Mouse (Mus musculus) midbrain, postnatal 0 days (tissue): Measurements from ENCODE around the gene Tent5b. TPM values are rescaled to one million over a fixed set of nuclear protein-coding genes. Genes with fewer than 3 reads are reported as not detected.

Source experiments
- ATAC-seq: fragments of 200-750 bp; cut with Nextera tagmentation; 2 replicates; pipeline ENCODE4 v1.8.0; 2017; ENCODE audit warnings: moderate number of reproducible peaks, mild to moderate bottlenecking, moderate TSS enrichment, moderate library complexity; ENCODE audit not compliant: low FRiP score
- DNase-seq: peaks from one replicate; pipeline ENCODE4 v3.0.0-alpha.2; 2015; ENCODE audit warnings: low spot score
- H3K27ac ChIP-seq: fragments of 300-500 bp; sonication (generic); 2 replicates; pipeline ENCODE4 v1.5.1; 2014; ENCODE audit warnings: low read depth, mild to moderate bottlenecking, low read length, mixed read lengths
- H3K27me3 ChIP-seq: fragments of 300-500 bp; sonication (generic); 2 replicates; pipeline ENCODE4 v1.6.1; 2014; ENCODE audit warnings: low read length, control low read depth, mixed read lengths; ENCODE audit not compliant: insufficient read depth
- H3K36me3 ChIP-seq: fragments of 300-500 bp; sonication (generic); 2 replicates; pipeline ENCODE4 v1.6.1; 2014; ENCODE audit warnings: low read length, control low read depth, mixed read lengths; ENCODE audit not compliant: insufficient read depth
- H3K4me1 ChIP-seq: fragments of 300-500 bp; sonication (generic); 2 replicates; pipeline ENCODE4 v1.6.1; 2014; ENCODE audit warnings: mild to moderate bottlenecking, control low read depth, antibody characterized with exemption, low read length, mixed read lengths; ENCODE audit not compliant: insufficient read depth
- H3K4me2 ChIP-seq: fragments of 300-500 bp; sonication (generic); 2 replicates; pipeline ENCODE4 v1.6.1; 2014; ENCODE audit warnings: low read depth, mild to moderate bottlenecking, low read length, mixed read lengths; ENCODE audit not compliant: poor library complexity, severe bottlenecking
- H3K4me3 ChIP-seq: fragments of 300-500 bp; sonication (generic); 2 replicates; pipeline ENCODE4 v1.5.1; 2014; ENCODE audit warnings: low read depth, mild to moderate bottlenecking, low read length, moderate library complexity
- H3K9ac ChIP-seq: fragments of 300-500 bp; sonication (generic); replicated peaks from 2 replicates; pipeline ENCODE4 v1.6.1; 2014; ENCODE audit warnings: mild to moderate bottlenecking, low read length, moderate library complexity, mixed read lengths; ENCODE audit not compliant: poor library complexity, severe bottlenecking
- H3K9me3 ChIP-seq: fragments of 300-500 bp; sonication (generic); 2 replicates; pipeline ENCODE4 v1.6.1; 2016; ENCODE audit warnings: low read length, control low read depth
- CTCF ChIP-seq: IDR thresholded peaks from 2 replicates; pipeline ENCODE4 v1.5.1; 2016; ENCODE audit warnings: antibody characterized with exemption, mild to moderate bottlenecking
- WGBS: fragments of 180-500 bp; shearing (Covaris S2); extraction: QIAGEN DNeasy Blood & Tissue Kit; methylation state at CpG from one replicate; pipeline ENCODE4 v1.1.7; 2014; 5-methylcytosine and 5-hydroxymethylcytosine counted together
- polyA plus RNA-seq: library from polyadenylated mRNA; unstranded; fragments of >200 nt; fragmentation: Nextera tagmentation; extraction: Ambion mirVana; gene quantifications from 2 replicates; pipeline ENCODE4 v1.2.1, GENCODE M21; 2015
- total RNA-seq: library from RNA; depleted of rRNA; stranded (reverse); fragments of >200 nt; gene quantifications from 2 replicates; pipeline ENCODE4 v1.2.3, GENCODE M21; 2014

Tent5b gene
- total and polyA plus RNA-seq, 2 experiments from 2014 or later, result 0.27 to 0.77 TPM

- Histone ChIP-seq H3K36me3 (no peaks in the 10 kb centered on the region), H3K4me2 (no peak overlapping the region), H3K9me3 (no peaks in the 10 kb centered on the region), H3K27me3 (peaks cover 13% of the 10 kb centered on the region), H3K27ac (no peak overlapping the region), H3K4me3 (no peak overlapping the region), H3K4me1 (0 out of 2 replicates have a peak, but pooled peaks cover 4% of the 10 kb centered on the region), H3K9ac (no peak overlapping the region)
- DNase-seq (no peak), ATAC-seq (no peak)
- TF ChIP-seq CTCF, result peak; percentile 36
- WGBS, result 68% methylated on average over 2 of the region's 2 CpGs
Measured at GRCm38 (mm10) chr4:133473833-133474232, 6.1 kb upstream of the Tent5b start.

- ATAC-seq (no peak), DNase-seq (no peak)
- H3K27ac ChIP-seq, result no peak overlapping the region
- H3K9me3 ChIP-seq, result no peaks in the 10 kb centered on the region
- H3K4me2 ChIP-seq, result peak overlapping the region; percentile 50
- H3K4me1 ChIP-seq, result no peaks in the 10 kb centered on the region
- peak overlapping the region; percentile 38 for H3K4me3 ChIP-seq
- peaks cover 24% of the 10 kb centered on the region for H3K27me3 ChIP-seq
- H3K9ac ChIP-seq, result no peak overlapping the region
- no peak for TF ChIP-seq CTCF
- H3K36me3 ChIP-seq, result no peaks in the 10 kb centered on the region
- WGBS, result 3% methylated on average over 34 of the region's 34 CpGs
Measured at GRCm38 (mm10) chr4:133480185-133480537, 229 bp downstream of the Tent5b start.

- Histone ChIP-seq H3K4me3 (no peak overlapping the region), H3K9me3 (no peaks in the 10 kb centered on the region), H3K27me3 (peaks cover 24% of the 10 kb centered on the region), H3K4me1 (no peaks in the 10 kb centered on the region), H3K36me3 (no peaks in the 10 kb centered on the region), H3K9ac (no peak overlapping the region), H3K27ac (no peak overlapping the region), H3K4me2 (no peak overlapping the region)
- ATAC-seq (no peak), DNase-seq (no peak)
- TF ChIP-seq CTCF, result no peak
- WGBS, result 52% methylated on average over 6 of the region's 6 CpGs
Measured at GRCm38 (mm10) chr4:133480754-133481153, 822 bp downstream of the Tent5b start.

- Histone ChIP-seq H3K27ac (no peak overlapping the region), H3K9me3 (no peaks in the 10 kb centered on the region), H3K27me3 (peaks cover 24% of the 10 kb centered on the region), H3K9ac (no peak overlapping the region), H3K4me1 (no peaks in the 10 kb centered on the region), H3K4me2 (no peak overlapping the region), H3K4me3 (no peak overlapping the region), H3K36me3 (no peaks in the 10 kb centered on the region)
- DNase-seq, result no peak
- TF ChIP-seq CTCF, result no peak
- no peak for ATAC-seq
- 33% methylated on average over 4 of the region's 4 CpGs for WGBS
Measured at GRCm38 (mm10) chr4:133481488-133481887, 1.6 kb downstream of the Tent5b start.

GRCm38 (mm10) chr4:133482479-133482878 is 2.5 kb downstream of the Tent5b start:
- no peaks in the 10 kb centered on the region for H3K36me3 ChIP-seq
- DNase-seq (no peak), ATAC-seq (no peak)
- H3K27ac ChIP-seq, result no peak overlapping the region
- WGBS, result 77% methylated on average over 3 of the region's 3 CpGs
- TF ChIP-seq CTCF, result no peak
- H3K9ac ChIP-seq, result no peak overlapping the region
- H3K27me3 ChIP-seq, result peaks cover 21% of the 10 kb centered on the region
- no peak overlapping the region for H3K4me2 ChIP-seq
- no peaks in the 10 kb centered on the region for H3K9me3 ChIP-seq
- no peaks in the 10 kb centered on the region for H3K4me1 ChIP-seq
- no peak overlapping the region for H3K4me3 ChIP-seq

- ATAC-seq, result no peak
Measured at GRCm38 (mm10) chr4:133484266-133485025, 4.5 kb downstream of the Tent5b start.

More at GRCm38 (mm10) chr4:133484266-133485025, 4.5 kb downstream of the Tent5b start:
- no peaks in the 10 kb centered on the region for H3K4me1 ChIP-seq
- H3K9me3 ChIP-seq, result no peaks in the 10 kb centered on the region
- no peak overlapping the region for H3K9ac ChIP-seq
- H3K27me3 ChIP-seq, result peaks cover 21% of the 10 kb centered on the region
- no peak for DNase-seq
- no peak for TF ChIP-seq CTCF
- no peak overlapping the region for H3K27ac ChIP-seq
- H3K4me2 ChIP-seq, result peak overlapping the region; percentile 13
- no peaks in the 10 kb centered on the region for H3K36me3 ChIP-seq
- no peak overlapping the region for H3K4me3 ChIP-seq
- 18% methylated on average over 22 of the region's 22 CpGs for WGBS
